Mouse (Mus musculus) heart, embryonic 10.5 days (tissue): ENCODE results near the gene Olfr1396. TPM values are rescaled to one million over a fixed set of nuclear protein-coding genes. Genes with fewer than 3 reads are reported as not detected.
"Not testable (repeated sequence)": the region's sequence is repeated elsewhere in the genome, so short reads cannot be mapped to it uniquely, and the experiment has no call there.

Experiments
- DNase-seq: peaks from one replicate; pipeline ENCODE4 v3.0.0-alpha.2; 2017; ENCODE audit warnings: low spot score
- H3K27ac ChIP-seq: fragments of 300-500 bp; sonication (generic); 2 replicates; pipeline ENCODE4 v1.5.1; 2016; ENCODE audit warnings: mild to moderate bottlenecking
- H3K27me3 ChIP-seq: fragments of 300-500 bp; sonication (generic); 2 replicates; pipeline ENCODE4 v1.6.1; 2016; ENCODE audit warnings: mild to moderate bottlenecking; ENCODE audit not compliant: poor library complexity, insufficient read depth, severe bottlenecking
- H3K36me3 ChIP-seq: fragments of 300-500 bp; sonication (generic); 2 replicates; pipeline ENCODE4 v1.6.1; 2016; ENCODE audit warnings: mild to moderate bottlenecking, moderate library complexity
- H3K4me1 ChIP-seq: fragments of 300-500 bp; sonication (generic); 2 replicates; pipeline ENCODE4 v1.6.1; 2016; ENCODE audit warnings: mild to moderate bottlenecking
- H3K4me3 ChIP-seq: fragments of 300-500 bp; sonication (generic); 2 replicates; pipeline ENCODE4 v1.5.1; 2016; ENCODE audit warnings: mild to moderate bottlenecking, moderate library complexity
- H3K9me3 ChIP-seq: fragments of 300-500 bp; sonication (generic); 2 replicates; pipeline ENCODE4 v1.6.1; 2016; ENCODE audit warnings: mild to moderate bottlenecking, moderate library complexity
- WGBS: fragments of 180-500 bp; shearing (Covaris S2); methylation state at CpG from one replicate; pipeline ENCODE4 v1.1.7; 2016; 5-methylcytosine and 5-hydroxymethylcytosine counted together
- polyA plus RNA-seq: library from polyadenylated mRNA; unstranded; fragments of >200 nt; fragmentation: Nextera tagmentation; extraction: Ambion mirVana; gene quantifications from 2 replicates; pipeline ENCODE4 v1.2.1, GENCODE M21; 2016

The Olfr1396 gene
- polyA plus RNA-seq, 1 experiment from 2014 or later, result not detected

DNA sequence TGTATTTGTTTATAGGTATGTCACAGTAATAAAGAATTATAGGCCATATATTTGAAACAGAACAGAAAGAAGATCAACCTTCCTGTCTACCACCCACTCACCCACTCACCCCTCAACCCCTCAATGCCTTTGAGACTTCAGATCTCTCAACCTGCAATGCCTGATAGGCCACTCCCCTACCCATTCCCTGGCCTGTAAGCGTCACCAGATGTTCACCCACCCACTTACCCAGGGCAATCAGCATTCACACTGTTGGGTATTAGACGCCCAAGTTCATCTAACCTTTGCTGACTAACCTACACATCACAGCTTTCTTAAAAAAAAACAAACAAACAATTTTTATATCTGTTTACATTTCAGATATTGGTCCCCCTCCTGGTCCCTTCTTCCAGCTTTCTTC is 52.8 kb downstream of the Olfr1396 start:
- H3K9me3 ChIP-seq, H3K36me3 ChIP-seq, H3K27ac ChIP-seq, H3K4me3 ChIP-seq, H3K4me1 ChIP-seq, H3K27me3 ChIP-seq, DNase-seq: not testable (repeated sequence)
- 63% methylated on average over 2 of the region's 2 CpGs for WGBS

DNA sequence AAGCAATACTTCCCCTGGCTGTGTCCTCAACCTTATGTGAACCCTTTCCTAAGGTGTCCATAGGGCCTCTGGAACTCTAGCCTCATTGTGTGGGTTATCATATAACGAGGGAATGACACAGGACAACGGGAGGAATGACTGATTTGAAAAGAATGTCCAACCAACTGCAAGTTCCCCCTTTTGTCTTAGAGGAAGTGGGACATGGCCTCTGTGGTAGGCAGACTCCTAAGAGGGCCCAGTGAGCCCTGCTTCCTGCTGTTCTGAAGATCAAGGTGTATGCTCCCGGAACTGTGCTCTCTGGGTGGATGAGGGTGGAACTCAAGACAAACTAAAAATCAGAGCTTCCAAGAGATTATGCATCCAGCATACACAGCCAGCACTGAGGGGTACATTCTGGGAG is 54.6 kb downstream of the Olfr1396 start:
- not testable (repeated sequence) for H3K36me3 ChIP-seq, H3K4me3 ChIP-seq, H3K27ac ChIP-seq, H3K27me3 ChIP-seq, H3K4me1 ChIP-seq, H3K9me3 ChIP-seq, DNase-seq
- WGBS, result 49% methylated on average over 2 of the region's 3 CpGs

Other genes starting within 250 kb of the Olfr1396 start
- gene Irgm1, start 243.2 kb downstream of the Olfr1396 start, polyA plus RNA-seq, result 3.0 and 3.6 TPM in 2 replicates
- gene Gm5431, start 212.7 kb downstream of the Olfr1396 start, polyA plus RNA-seq, result 0.06 and 0.07 TPM in 2 replicates
- gene Psme2b, start 168.7 kb downstream of the Olfr1396 start, polyA plus RNA-seq, result 1.9 and 2.0 TPM in 2 replicates
- gene Olfr56, start 136.0 kb downstream of the Olfr1396 start, polyA plus RNA-seq, result not detected in 2 replicates
- gene 9930111J21Rik1, start 135.5 kb downstream of the Olfr1396 start, polyA plus RNA-seq, result 0.11 TPM in 1 of 2 replicates, not detected in the other
- gene Gm12185, start 122.6 kb downstream of the Olfr1396 start, polyA plus RNA-seq, result not detected in 2 replicates
- gene Tgtp1, start 120.7 kb downstream of the Olfr1396 start, polyA plus RNA-seq, result 0.34 TPM in 1 of 2 replicates, not detected in the other
- 0.05 and 0.09 TPM in 2 replicates for gene 9930111J21Rik2, start 63.6 kb downstream of the Olfr1396 start, polyA plus RNA-seq
- gene Tgtp2, start 50.7 kb downstream of the Olfr1396 start, polyA plus RNA-seq, result not detected in 2 replicates
- 0.30 and 0.33 TPM in 2 replicates for gene Ifi47, start 38.3 kb downstream of the Olfr1396 start, polyA plus RNA-seq
- not detected in 2 replicates for gene Olfr1395, start 27.4 kb upstream of the Olfr1396 start, polyA plus RNA-seq
- not detected in 2 replicates for gene Olfr1394, start 39.5 kb upstream of the Olfr1396 start, polyA plus RNA-seq
- gene Btnl9, start 72.3 kb upstream of the Olfr1396 start, polyA plus RNA-seq, result 0.11 and 0.23 TPM in 2 replicates
- 32.8 and 34.6 TPM in 2 replicates for gene Zfp62, start 88.4 kb upstream of the Olfr1396 start, polyA plus RNA-seq
- 41.1 and 46.9 TPM in 2 replicates for gene Mgat1, start 129.3 kb upstream of the Olfr1396 start, polyA plus RNA-seq
- not detected in 2 replicates for gene Olfr1393, start 163.4 kb upstream of the Olfr1396 start, polyA plus RNA-seq
- gene Olfr1392, start 170.4 kb upstream of the Olfr1396 start, polyA plus RNA-seq, result not detected in 2 replicates
- gene Olfr10, start 189.9 kb upstream of the Olfr1396 start, polyA plus RNA-seq, result not detected in 2 replicates
- gene Olfr1391, start 207.9 kb upstream of the Olfr1396 start, polyA plus RNA-seq, result not detected in 2 replicates
- not detected in 2 replicates for gene Olfr1390, start 220.3 kb upstream of the Olfr1396 start, polyA plus RNA-seq